Mouse (Mus musculus) heart, adult 2 months (tissue): ENCODE results near the gene Chrna9.

Experiments
- CTCF ChIP-seq: fragments of 200-600 bp; IDR thresholded peaks from 2 replicates; pipeline ENCODE4 v1.8.1; 2022; ENCODE audit warnings: antibody characterized with exemption, mild to moderate bottlenecking, moderate library complexity
- EP300 ChIP-seq: fragments of 200-500 bp; IDR thresholded peaks from 2 replicates; pipeline ENCODE4 v1.6.1; 2011; ENCODE audit warnings: low read depth, low read length, control low read depth; ENCODE audit not compliant: insufficient read depth
- POLR2A ChIP-seq: fragments of 200-500 bp; IDR thresholded peaks from 2 replicates; pipeline ENCODE4 v1.6.1; 2011; ENCODE audit warnings: mild to moderate bottlenecking, low read depth, low read length, control low read depth; ENCODE audit not compliant: insufficient read depth

DNA sequence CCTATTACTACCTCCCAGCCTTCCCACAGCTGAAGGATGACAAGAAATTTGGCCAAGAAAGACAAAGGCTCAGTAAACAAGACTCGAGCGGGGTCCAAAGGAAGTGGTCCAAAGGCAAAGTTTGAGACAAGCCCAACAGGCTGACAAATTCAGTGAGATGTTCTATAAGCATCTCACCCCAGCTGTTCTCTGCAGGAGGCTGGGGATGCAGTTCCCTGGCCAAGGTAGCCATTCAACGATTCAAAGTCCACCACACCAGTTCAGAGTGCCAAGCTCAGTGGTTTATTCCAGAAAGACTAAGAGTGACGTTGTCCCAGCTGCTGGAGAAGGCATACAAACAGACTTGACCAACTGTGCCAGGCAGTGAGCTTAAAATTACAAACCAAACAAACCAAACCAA lies 4.5 kb upstream of the Chrna9 start:
- TF ChIP-seq CTCF (no peak), EP300 (no peak), POLR2A (no peak)
